Mouse (Mus musculus) stomach, embryonic 14.5 days (tissue): ENCODE measurements around the gene 4930451I11Rik. TPM values are rescaled to one million over a fixed set of nuclear protein-coding genes. Genes with fewer than 3 reads are reported as not detected.
A peak's percentile ranks its signal among the peaks of the same experiment; 100 is the strongest.

Experiments
- ATAC-seq: fragments of 200-750 bp; cut with Nextera tagmentation; 2 replicates; pipeline ENCODE4 v1.8.0; 2017; ENCODE audit warnings: low read depth, moderate TSS enrichment; ENCODE audit not compliant: insufficient number of reproducible peaks, insufficient read depth, low FRiP score
- H3K27ac ChIP-seq: fragments of 300-500 bp; sonication (generic); 2 replicates; pipeline ENCODE4 v1.5.1; 2014; ENCODE audit warnings: mild to moderate bottlenecking, low read length, moderate library complexity, mixed read lengths
- H3K27me3 ChIP-seq: fragments of 300-500 bp; sonication (generic); 2 replicates; pipeline ENCODE4 v1.6.1; 2014; ENCODE audit warnings: low read length, control low read depth, mixed read lengths; ENCODE audit not compliant: control insufficient read depth, insufficient read depth
- H3K36me3 ChIP-seq: fragments of 300-500 bp; sonication (generic); 2 replicates; pipeline ENCODE4 v1.6.1; 2014; ENCODE audit warnings: mild to moderate bottlenecking, control low read depth, low read length, moderate library complexity, mixed read lengths; ENCODE audit not compliant: control insufficient read depth, insufficient read depth
- H3K4me1 ChIP-seq: fragments of 300-500 bp; sonication (generic); 2 replicates; pipeline ENCODE4 v1.6.1; 2014; ENCODE audit warnings: low read length, control low read depth, mixed read lengths; ENCODE audit not compliant: control insufficient read depth, insufficient read depth
- H3K4me2 ChIP-seq: fragments of 300-500 bp; sonication (generic); replicated peaks from 2 replicates; pipeline ENCODE4 v1.6.1; 2014; ENCODE audit warnings: low read depth, low read length, control low read depth
- H3K4me3 ChIP-seq: fragments of 300-500 bp; sonication (generic); 2 replicates; pipeline ENCODE4 v1.5.1; 2014; ENCODE audit warnings: low read depth, low read length, control low read depth
- H3K9ac ChIP-seq: fragments of 300-500 bp; sonication (generic); replicated peaks from 2 replicates; pipeline ENCODE4 v1.6.1; 2014; ENCODE audit warnings: low read depth, mild to moderate bottlenecking, control low read depth, low read length, moderate library complexity, mixed read lengths
- H3K9me3 ChIP-seq: fragments of 300-500 bp; sonication (generic); 2 replicates; pipeline ENCODE4 v1.6.1; 2016; ENCODE audit warnings: low read depth, low read length, control low read depth; ENCODE audit not compliant: control insufficient read depth
- WGBS: fragments of 180-500 bp; shearing (Covaris S2); extraction: QIAGEN DNeasy Blood & Tissue Kit; methylation state at CpG from one replicate; pipeline ENCODE4 v1.1.7; 2014; 5-methylcytosine and 5-hydroxymethylcytosine counted together
- polyA plus RNA-seq: library from polyadenylated mRNA; unstranded; fragments of >200 nt; fragmentation: Nextera tagmentation; extraction: Ambion mirVana; gene quantifications from 2 replicates; pipeline ENCODE4 v1.2.1, GENCODE M21; 2014

The 4930451I11Rik gene
- polyA plus RNA-seq, 1 experiment from 2014 or later: not detected

- Histone ChIP-seq H3K27me3 (no peaks in the 10 kb centered on the region), H3K4me3 (no peak overlapping the region), H3K9ac (no peak overlapping the region), H3K9me3 (no peaks in the 10 kb centered on the region), H3K4me2 (no peak overlapping the region), H3K4me1 (peaks cover 13% of the 10 kb centered on the region), H3K27ac (no peak overlapping the region), H3K36me3 (peaks cover 58% of the 10 kb centered on the region)
- ATAC-seq: no peak
- 57% methylated on average over 4 of the region's 4 CpGs for WGBS
These were observed 46.4 kb downstream of the 4930451I11Rik start for GRCm38 (mm10) chr7:126785056-126785455.

DNA sequence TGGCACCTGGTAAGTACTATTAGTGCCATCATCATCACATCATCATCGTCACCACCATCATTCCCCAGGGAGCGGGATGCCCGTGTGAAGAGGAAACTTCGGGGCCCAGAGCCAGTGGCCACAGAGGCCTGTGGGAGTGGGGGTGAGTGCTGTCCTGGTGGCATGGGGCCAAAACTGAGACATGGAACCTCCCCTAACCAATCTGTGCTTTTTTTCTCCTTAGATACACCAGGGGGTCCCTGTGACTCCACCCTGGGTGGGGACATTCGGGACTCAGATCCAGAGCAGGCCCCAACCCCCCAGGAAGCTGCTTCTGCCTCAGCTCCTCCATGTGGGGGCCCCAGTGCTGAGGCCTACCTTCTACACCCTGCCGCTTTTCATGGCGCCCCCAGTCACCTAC lies 47.0 kb downstream of the 4930451I11Rik start:
- 75% methylated on average over 7 of the region's 7 CpGs for WGBS
- H3K4me2 ChIP-seq: no peak overlapping the region
- no peak overlapping the region for H3K27ac ChIP-seq
- peaks cover 18% of the 10 kb centered on the region for H3K4me1 ChIP-seq
- H3K9me3 ChIP-seq: no peaks in the 10 kb centered on the region
- no peak overlapping the region for H3K4me3 ChIP-seq
- H3K27me3 ChIP-seq: no peaks in the 10 kb centered on the region
- H3K9ac ChIP-seq: no peak overlapping the region
- peaks cover 53% of the 10 kb centered on the region for H3K36me3 ChIP-seq
- no peak for ATAC-seq

DNA sequence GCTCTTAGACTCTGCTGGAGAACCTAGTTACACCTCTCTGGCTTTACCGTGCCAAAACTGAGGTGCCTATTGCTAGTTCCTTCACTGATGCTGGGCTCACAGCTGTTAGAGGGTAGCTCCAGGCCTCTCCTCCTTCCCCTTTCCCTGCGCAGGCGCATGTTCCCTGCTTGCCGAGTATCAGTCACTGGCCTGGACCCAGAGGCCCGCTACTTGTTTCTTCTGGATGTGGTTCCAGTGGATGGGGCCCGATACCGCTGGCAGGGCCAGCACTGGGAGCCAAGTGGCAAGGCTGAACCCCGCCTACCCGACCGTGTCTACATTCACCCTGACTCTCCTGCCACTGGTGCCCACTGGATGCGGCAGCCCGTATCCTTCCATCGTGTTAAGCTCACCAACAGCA lies 48.7 kb downstream of the 4930451I11Rik start:
- H3K4me2 ChIP-seq: no peak overlapping the region
- no peak overlapping the region for H3K27ac ChIP-seq
- H3K9ac ChIP-seq: no peak overlapping the region
- H3K9me3 ChIP-seq: no peaks in the 10 kb centered on the region
- 78% methylated on average over 13 of the region's 13 CpGs for WGBS
- H3K4me3 ChIP-seq: no peak overlapping the region
- H3K36me3 ChIP-seq: peaks cover 40% of the 10 kb centered on the region
- no peaks in the 10 kb centered on the region for H3K27me3 ChIP-seq
- peaks cover 19% of the 10 kb centered on the region for H3K4me1 ChIP-seq
- ATAC-seq: no peak

DNA sequence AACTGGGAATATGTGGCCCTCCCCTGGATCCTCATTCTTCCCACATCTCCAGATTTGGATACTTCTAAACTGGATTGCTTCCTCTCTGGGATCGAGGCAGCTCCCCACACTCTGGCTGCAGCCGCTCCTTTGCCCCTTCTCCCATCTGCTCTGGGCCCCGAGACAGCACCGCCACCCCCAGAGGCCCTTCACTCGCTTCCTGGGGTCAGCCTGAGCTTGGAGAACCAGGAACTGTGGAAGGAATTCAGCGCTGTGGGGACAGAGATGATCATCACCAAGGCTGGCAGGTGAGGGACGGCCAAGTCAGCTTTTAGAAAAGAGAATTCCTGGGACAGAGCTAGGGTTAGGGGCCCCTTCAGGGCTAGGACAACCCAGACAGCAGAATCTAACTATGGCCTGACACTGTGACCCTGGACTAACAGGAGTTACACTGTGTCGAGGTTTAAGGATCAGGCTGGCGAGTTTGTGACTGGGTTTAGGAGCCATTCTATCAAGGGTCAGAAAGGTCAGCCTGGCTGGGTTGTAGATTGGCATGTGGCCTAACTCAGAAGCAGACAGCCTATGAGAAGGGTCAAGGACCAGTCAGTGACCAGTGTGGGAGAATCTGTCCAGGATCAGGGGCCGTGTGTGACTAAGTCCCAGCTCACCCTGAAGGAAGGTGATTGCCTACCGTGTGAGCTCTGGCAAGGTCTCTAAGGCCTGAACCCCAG lies 49.6 kb downstream of the 4930451I11Rik start:
- ATAC-seq: no peak
- 30% methylated on average over 11 of the region's 11 CpGs for WGBS
- H3K36me3 ChIP-seq: peaks cover 31% of the 10 kb centered on the region
- H3K27me3 ChIP-seq: no peaks in the 10 kb centered on the region
- H3K4me2 ChIP-seq: peak overlapping the region; percentile 82; the same call in 1 of the 2 replicates
- no peaks in the 10 kb centered on the region for H3K9me3 ChIP-seq
- peak overlapping the region; percentile 39; the same call in 1 of the 2 replicates for H3K27ac ChIP-seq
- H3K4me1 ChIP-seq: peaks cover 25% of the 10 kb centered on the region
- H3K9ac ChIP-seq: no peak overlapping the region
- H3K4me3 ChIP-seq: no peak overlapping the region

- 0 out of 2 replicates have a peak, but pooled peaks have one; percentile 0 for ATAC-seq
- Histone ChIP-seq H3K9me3 (no peaks in the 10 kb centered on the region), H3K4me2 (peak within 1 kb of the TSS; percentile 82), H3K9ac (peak within 1 kb of the TSS; percentile 37; the same call in 1 of the 2 replicates), H3K27ac (peak within 1 kb of the TSS; percentile 72; the same call in 1 of the 2 replicates), H3K36me3 (peaks cover 25% of the 10 kb centered on the region), H3K4me1 (peaks cover 29% of the 10 kb centered on the region), H3K27me3 (no peaks in the 10 kb centered on the region), H3K4me3 (peak within 1 kb of the TSS; percentile 36)
- 5% methylated on average over 22 of the region's 22 CpGs for WGBS
These were observed 50.3 kb downstream of the 4930451I11Rik start, which contains the start of gene Tbx6 for GRCm38 (mm10) chr7:126780971-126781635. Gene Tbx6, plus strand, starts transcription at chr7:126781483.

Other genes with a start within 250 kb of the 4930451I11Rik start
- gene Apobr, start 246.7 kb downstream of the 4930451I11Rik start, polyA plus RNA-seq: 0.20 and 0.43 TPM in 2 replicates
- 27.2 and 30.2 TPM in 2 replicates for gene Cln3, start 245.8 kb downstream of the 4930451I11Rik start, polyA plus RNA-seq
- gene Il27, start 236.7 kb downstream of the 4930451I11Rik start, polyA plus RNA-seq: not detected in 2 replicates
- 7.0 and 21.7 TPM in 2 replicates for gene Nupr1, start 200.8 kb downstream of the 4930451I11Rik start, polyA plus RNA-seq
- 61.2 and 67.4 TPM in 2 replicates for gene Sgf29, start 182.3 kb downstream of the 4930451I11Rik start, polyA plus RNA-seq
- gene Sult1a1, start 155.2 kb downstream of the 4930451I11Rik start, polyA plus RNA-seq: 5.8 and 7.0 TPM in 2 replicates
- 118 and 127 TPM in 2 replicates for gene Bola2, start 136.2 kb downstream of the 4930451I11Rik start, polyA plus RNA-seq
- 7.1 and 8.4 TPM in 2 replicates for gene Slx1b, start 135.9 kb downstream of the 4930451I11Rik start, polyA plus RNA-seq
- 28.6 and 29.5 TPM in 2 replicates for gene Coro1a, start 123.9 kb downstream of the 4930451I11Rik start, polyA plus RNA-seq
- gene Mapk3, start 72.0 kb downstream of the 4930451I11Rik start, polyA plus RNA-seq: 98.4 and 105 TPM in 2 replicates
- 1.6 and 2.8 TPM in 2 replicates for gene Gdpd3, start 65.3 kb downstream of the 4930451I11Rik start, polyA plus RNA-seq
- gene Ypel3, start 54.7 kb downstream of the 4930451I11Rik start, polyA plus RNA-seq: 103 and 116 TPM in 2 replicates
- gene Tbx6, start 50.2 kb downstream of the 4930451I11Rik start, polyA plus RNA-seq: 0.56 and 0.95 TPM in 2 replicates
- 239 and 258 TPM in 2 replicates for gene Ppp4c, start 39.1 kb downstream of the 4930451I11Rik start, polyA plus RNA-seq
- gene Fam57b, start 34.0 kb downstream of the 4930451I11Rik start, polyA plus RNA-seq: 1.1 and 1.8 TPM in 2 replicates
- 0.75 and 2.0 TPM in 2 replicates for gene Doc2a, start 15.8 kb upstream of the 4930451I11Rik start, polyA plus RNA-seq
- 20.2 and 21.2 TPM in 2 replicates for gene Hirip3, start 30.3 kb upstream of the 4930451I11Rik start, polyA plus RNA-seq
- gene Ino80e, start 30.7 kb upstream of the 4930451I11Rik start, polyA plus RNA-seq: 78.2 and 80.3 TPM in 2 replicates
- 28.0 and 30.2 TPM in 2 replicates for gene Taok2, start 53.1 kb upstream of the 4930451I11Rik start, polyA plus RNA-seq
- gene Tmem219, start 91.3 kb upstream of the 4930451I11Rik start, polyA plus RNA-seq: 29.5 and 33.4 TPM in 2 replicates
- 14.7 and 16.1 TPM in 2 replicates for gene Kctd13, start 97.2 kb upstream of the 4930451I11Rik start, polyA plus RNA-seq
- 0.35 and 0.36 TPM in 2 replicates for gene Asphd1, start 117.9 kb upstream of the 4930451I11Rik start, polyA plus RNA-seq
- gene Sez6l2, start 118.9 kb upstream of the 4930451I11Rik start, polyA plus RNA-seq: 2.9 and 3.6 TPM in 2 replicates
- gene Cdipt, start 144.3 kb upstream of the 4930451I11Rik start, polyA plus RNA-seq: 96.8 and 106 TPM in 2 replicates
- gene Cdiptos, start 144.5 kb upstream of the 4930451I11Rik start, polyA plus RNA-seq: 1.6 and 2.8 TPM in 2 replicates
- 11.4 and 12.4 TPM in 2 replicates for gene Mvp, start 183.0 kb upstream of the 4930451I11Rik start, polyA plus RNA-seq
- gene Pagr1b, start 184.8 kb upstream of the 4930451I11Rik start, polyA plus RNA-seq: not detected in 2 replicates
- gene Pagr1a, start 185.7 kb upstream of the 4930451I11Rik start, polyA plus RNA-seq: 13.9 and 55.8 TPM in 2 replicates
- 32.8 and 68.9 TPM in 2 replicates for gene Gm42742, start 189.5 kb upstream of the 4930451I11Rik start, polyA plus RNA-seq
- gene Prrt2, start 189.6 kb upstream of the 4930451I11Rik start, polyA plus RNA-seq: 15.5 and 16.0 TPM in 2 replicates
- 50.3 and 54.5 TPM in 2 replicates for gene Maz, start 195.4 kb upstream of the 4930451I11Rik start, polyA plus RNA-seq
- 116 and 117 TPM in 2 replicates for gene Kif22, start 210.8 kb upstream of the 4930451I11Rik start, polyA plus RNA-seq